In the genomic region with DNA sequence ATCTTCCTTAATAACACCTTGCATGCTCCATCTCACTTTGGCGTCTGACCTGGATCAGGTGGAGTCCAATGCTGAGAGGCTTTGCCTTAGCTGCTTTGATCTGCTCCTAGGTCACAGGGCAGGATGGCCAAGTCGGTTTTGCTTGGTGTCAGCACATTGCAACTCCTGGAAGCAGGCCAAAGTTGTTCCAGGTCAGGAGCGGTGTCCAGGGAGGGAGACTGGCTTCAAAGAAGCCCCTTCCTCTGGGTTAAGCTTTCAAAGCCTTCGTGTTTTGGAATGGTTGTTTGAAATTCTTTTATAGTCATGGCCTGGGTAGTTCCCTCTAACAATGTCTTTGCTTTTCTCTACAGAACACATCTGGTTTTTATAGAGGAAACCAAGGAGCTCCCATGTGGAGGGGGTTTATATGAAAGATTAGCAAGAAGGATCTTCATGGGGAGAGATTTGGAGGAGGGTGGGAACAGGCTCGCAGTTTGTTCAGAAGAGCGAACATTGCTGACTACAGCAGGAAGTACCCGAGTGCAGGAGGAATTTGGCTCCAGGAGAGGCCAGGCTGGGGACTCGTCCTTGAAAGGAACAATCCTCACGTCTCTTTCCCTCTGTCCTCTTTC, we compare ENCODE assay signal across 9 mouse cellular contexts. TPM values are rescaled to one million over a fixed set of nuclear protein-coding genes. Genes with fewer than 3 reads are reported as not detected.
DNase-seq lines count a peak whose midpoint lies in the region; ATAC-seq and TF ChIP-seq lines count a peak whose summit lies in the region.
"Had no signal": no experiment of that assay in that cellular context is flagged by ENCODE, and none has a peak within 500 bp of the region (broad histone marks: within the 10 kb centered on the region; RNA-seq: fewer than 3 reads in every experiment).

No protein-coding gene starts in this region.

- peak overlapping the region; percentile 67 for H3K27ac ChIP-seq in intestine, postnatal 0 days (ENCODE audit: low read depth, low read length)
- no peak overlapping the region; the same call in 1 of the 2 replicates for H3K27ac ChIP-seq in liver, embryonic 16.5 days (ENCODE audit: low read length)

- no peak overlapping the region for H3K9ac ChIP-seq in intestine, postnatal 0 days (ENCODE audit: low read depth, low read length)
- no peak overlapping the region for H3K9ac ChIP-seq in liver, embryonic 16.5 days (ENCODE audit: low read depth, low read length)

- H3K4me1 ChIP-seq in intestine, postnatal 0 days (replicated peaks; ENCODE audit: control insufficient read depth, insufficient read depth, low read length) = peaks cover 8% of the 10 kb centered on the region; the same call in 1 of the 2 replicates
- H3K4me1 ChIP-seq in liver, embryonic 16.5 days (ENCODE audit: control insufficient read depth, low read depth, low read length) = peaks cover 7% of the 10 kb centered on the region; the same call in 1 of the 2 replicates

- no peak for TF ChIP-seq CTCF in intestine, postnatal 0 days (IDR thresholded peaks at IDR 0.05; ENCODE audit: low read depth)

- 0 out of 2 replicates have a peak overlapping the region, but pooled peaks have one; percentile 17 for H3K4me2 ChIP-seq in intestine, postnatal 0 days (replicated peaks; ENCODE audit: low read depth)
- H3K4me2 ChIP-seq in liver, embryonic 16.5 days (ENCODE audit: low read depth, low read length) = no peak overlapping the region

- intact Hi-C loops in heart, postnatal 14 days (cut with DNase I) = no loop called here
- intact Hi-C loops in heart, postnatal 10 days (cut with DNase I) = no loop called here

- 18% methylated on average over 9 of the region's 9 CpGs for WGBS in intestine, postnatal 0 days
- WGBS in liver, embryonic 16.5 days (ENCODE audit: insufficient replicate concordance) = 36% methylated on average over 9 of the region's 9 CpGs

- H3K4me3 ChIP-seq in intestine, postnatal 0 days (ENCODE audit: low read depth, low read length) = no peak overlapping the region
- H3K4me3 ChIP-seq in liver, embryonic 16.5 days (ENCODE audit: low read depth, low read length) = no peak overlapping the region

- H3K9me3 ChIP-seq in intestine, postnatal 0 days (ENCODE audit: control insufficient read depth) = no peaks in the 10 kb centered on the region; the same call in 1 of the 2 replicates
- H3K9me3 ChIP-seq in liver, embryonic 16.5 days (replicated peaks; ENCODE audit: control insufficient read depth, low read length) = no peaks in the 10 kb centered on the region

- DNase-seq in heart, postnatal 14 days = peak; percentile 14 to 16
- DNase-seq in heart, postnatal 10 days = no peak
- DNase-seq in embryo, embryonic 10.5 days (ENCODE audit: low spot score) = peak; percentile 52
- no peak for DNase-seq in layer of hippocampus, adult 9-11 months
- no peak for DNase-seq in left cerebral cortex, adult 9 months (ENCODE audit: low spot score in 2 of 2)
- DNase-seq in frontal cortex, adult 2 months (ENCODE audit: extremely low spot score in 1 of 2, low spot score in 1 of 2) = no peak

- H3K36me3 ChIP-seq in intestine, postnatal 0 days (ENCODE audit: control insufficient read depth, insufficient read depth) = no peaks in the 10 kb centered on the region
- H3K36me3 ChIP-seq in liver, embryonic 16.5 days (ENCODE audit: control insufficient read depth, insufficient read depth) = no peaks in the 10 kb centered on the region

- peak; percentile 39; the same call in 1 of the 2 replicates for ATAC-seq in intestine, postnatal 0 days
- peak; percentile 47; the same call in 1 of the 2 replicates for ATAC-seq in liver, embryonic 16.5 days (ENCODE audit: low read depth)
- ATAC-seq: inflammation-experienced regulatory T-cells, adult 6 months had no signal

- no peaks in the 10 kb centered on the region for H3K27me3 ChIP-seq in intestine, postnatal 0 days (replicated peaks; ENCODE audit: control insufficient read depth, insufficient read depth, low read length)
- H3K27me3 ChIP-seq in liver, embryonic 16.5 days (ENCODE audit: control insufficient read depth, insufficient read depth, low read depth, low read length) = no peaks in the 10 kb centered on the region

RNA-seq across cellular contexts. Expression of a gene that starts 5.4 kb away (rescaled TPM):
- total RNA-seq in heart, postnatal 14 days (2021) = 10 to 100 TPM; 32.4 to 46.2 TPM
- 10 to 100 TPM; 33.4 to 41.8 TPM for total RNA-seq in heart, postnatal 10 days (2021)
- polyA plus RNA-seq in intestine, postnatal 0 days (2015; fragmentation: Nextera tagmentation; extraction: Ambion mirVana) = 7.3 and 8.2 TPM in 2 replicates
- polyA plus RNA-seq in liver, embryonic 16.5 days (2015; fragmentation: Nextera tagmentation; extraction: Ambion mirVana) = 32.4 and 39.5 TPM in 2 replicates
- polyA plus RNA-seq in frontal cortex, adult 2 months (2012; rRNA removed) = 48.3 TPM in 2 replicates

RNA-seq across cellular contexts. Expression of a gene that starts 26.7 kb away (rescaled TPM):
- 10 to 100 TPM in 1 of 2 experiments, 1 to 10 TPM in 1; 8.7 to 22.0 TPM for total RNA-seq in heart, postnatal 14 days (2021)
- 1 to 10 TPM; 4.1 to 9.1 TPM for total RNA-seq in heart, postnatal 10 days (2021)
- 3.8 and 4.4 TPM in 2 replicates for polyA plus RNA-seq in intestine, postnatal 0 days (2015; fragmentation: Nextera tagmentation; extraction: Ambion mirVana)
- 0.21 and 0.32 TPM in 2 replicates for polyA plus RNA-seq in liver, embryonic 16.5 days (2015; fragmentation: Nextera tagmentation; extraction: Ambion mirVana)
- 2.2 and 2.6 TPM in 2 replicates for polyA plus RNA-seq in frontal cortex, adult 2 months (2012; rRNA removed)
- polyA plus RNA-seq: inflammation-experienced regulatory T-cells, adult 6 months had no signal

RNA-seq across cellular contexts. Expression of a gene that starts 58.0 kb away (rescaled TPM):
- total RNA-seq in heart, postnatal 14 days (2021) = under 1 TPM in 1 of 2 experiments, not detected in 1; 0.31 TPM
- total RNA-seq in heart, postnatal 10 days (2021) = under 1 TPM in 1 of 2 experiments, not detected in 1; 0.27 TPM
- 12.2 and 13.7 TPM in 2 replicates for polyA plus RNA-seq in intestine, postnatal 0 days (2015; fragmentation: Nextera tagmentation; extraction: Ambion mirVana)
- polyA plus RNA-seq in liver, embryonic 16.5 days (2015; fragmentation: Nextera tagmentation; extraction: Ambion mirVana) = 4.0 and 4.6 TPM in 2 replicates
- polyA plus RNA-seq in frontal cortex, adult 2 months (2012; rRNA removed) = 0.50 and 0.70 TPM in 2 replicates
- polyA plus RNA-seq: inflammation-experienced regulatory T-cells, adult 6 months had no signal

Comparison
In these comparisons a context has a peak if more than half of its experiments do, and no peak if none do; other contexts are left out.
1. DNase-seq: peak in heart, postnatal 14 days (2 of 2) and embryo, embryonic 10.5 days (single experiment); none in heart, postnatal 10 days (0 of 2), layer of hippocampus, adult 9-11 months (single experiment), left cerebral cortex, adult 9 months (0 of 2) and frontal cortex, adult 2 months (0 of 2).